Mouse (Mus musculus) CD4-positive helper T cell, adult 2 months (primary cell): ENCODE results near the gene Ptprd.
A peak's percentile ranks its signal among the peaks of the same experiment; 100 is the strongest.

Experiments
- DNase-seq: peaks from one replicate; pipeline ENCODE4 v3.0.0-alpha.2; 2012; ENCODE audit warnings: low read depth, missing footprints, low spot score

Ptprd gene

GRCm38 (mm10) chr4:77586222-77586621 is 625.5 kb downstream of the Ptprd start:
- DNase-seq = no peak

GRCm38 (mm10) chr4:77558404-77559202 is 653.2 kb downstream of the Ptprd start:
- DNase-seq = no peak

GRCm38 (mm10) chr4:77555841-77556240 is 655.9 kb downstream of the Ptprd start:
- DNase-seq = no peak

GRCm38 (mm10) chr4:77537843-77538242 is 673.9 kb downstream of the Ptprd start:
- DNase-seq = no peak

GRCm38 (mm10) chr4:77537336-77537735 is 674.4 kb downstream of the Ptprd start:
- DNase-seq = no peak

- DNase-seq = no peak
These were observed 676.2 kb downstream of the Ptprd start for GRCm38 (mm10) chr4:77535601-77536000.

- no peak for DNase-seq
These were observed 677.2 kb downstream of the Ptprd start for GRCm38 (mm10) chr4:77534553-77534952.

GRCm38 (mm10) chr4:77519166-77519565 is 692.6 kb downstream of the Ptprd start:
- DNase-seq = no peak

- DNase-seq = peak; percentile 3
These were observed 697.7 kb downstream of the Ptprd start for GRCm38 (mm10) chr4:77513914-77514628.

- no peak for DNase-seq
These were observed 698.7 kb downstream of the Ptprd start for GRCm38 (mm10) chr4:77513041-77513440.

- no peak for DNase-seq
These were observed 757.7 kb downstream of the Ptprd start for GRCm38 (mm10) chr4:77454049-77454448.

- no peak for DNase-seq
These were observed 812.6 kb downstream of the Ptprd start for GRCm38 (mm10) chr4:77399146-77399545.

- DNase-seq = no peak
These were observed 850.0 kb downstream of the Ptprd start for GRCm38 (mm10) chr4:77361728-77362127.

- DNase-seq = no peak
These were observed 884.6 kb downstream of the Ptprd start for GRCm38 (mm10) chr4:77327198-77327597.

GRCm38 (mm10) chr4:77317060-77317680 is 894.6 kb downstream of the Ptprd start:
- DNase-seq = no peak

- DNase-seq = no peak
These were observed 895.1 kb downstream of the Ptprd start for GRCm38 (mm10) chr4:77316644-77317043.

GRCm38 (mm10) chr4:77310127-77310788 is 901.5 kb downstream of the Ptprd start:
- DNase-seq = no peak

- DNase-seq = no peak
These were observed 928.3 kb downstream of the Ptprd start for GRCm38 (mm10) chr4:77283423-77283822.

- DNase-seq = no peak
These were observed 933.8 kb downstream of the Ptprd start for GRCm38 (mm10) chr4:77277913-77278312.

- no peak for DNase-seq
These were observed 951.8 kb downstream of the Ptprd start for GRCm38 (mm10) chr4:77259972-77260290.

GRCm38 (mm10) chr4:77259250-77259971 is 952.4 kb downstream of the Ptprd start:
- DNase-seq = no peak
